Mouse (Mus musculus) E14TG2a.4 (cell line): ENCODE results near the gene Rnf157.

Experiments
- CTCF ChIP-seq: conservative IDR thresholded peaks from 2 replicates; pipeline ENCODE4 v1.5.1; 2014; ENCODE audit warnings: low read length
- POU5F1 ChIP-seq: IDR thresholded peaks from 2 replicates; pipeline ENCODE4 v1.6.1; 2014; ENCODE audit warnings: low read length, borderline replicate concordance

GRCm38 (mm10) chr11:116405601-116406000 is 7.2 kb downstream of the Rnf157 start:
- no peak for TF ChIP-seq CTCF
- TF ChIP-seq POU5F1: no peak
